Mouse (Mus musculus) lung, adult 2 months (tissue): Measurements from ENCODE around the gene Kcnh4.

ENCODE experiments used
- CTCF ChIP-seq: fragments of 200-500 bp; IDR thresholded peaks from 2 replicates; pipeline ENCODE4 v1.5.1; 2011; ENCODE audit warnings: mild to moderate bottlenecking, low read length, control low read depth; ENCODE audit not compliant: insufficient read depth
- POLR2A ChIP-seq: fragments of 200-500 bp; IDR thresholded peaks from 2 replicates; pipeline ENCODE4 v1.6.1; 2011; ENCODE audit warnings: low read depth, mild to moderate bottlenecking, control low read depth, low read length, borderline replicate concordance; ENCODE audit errors: extremely low read depth

DNA sequence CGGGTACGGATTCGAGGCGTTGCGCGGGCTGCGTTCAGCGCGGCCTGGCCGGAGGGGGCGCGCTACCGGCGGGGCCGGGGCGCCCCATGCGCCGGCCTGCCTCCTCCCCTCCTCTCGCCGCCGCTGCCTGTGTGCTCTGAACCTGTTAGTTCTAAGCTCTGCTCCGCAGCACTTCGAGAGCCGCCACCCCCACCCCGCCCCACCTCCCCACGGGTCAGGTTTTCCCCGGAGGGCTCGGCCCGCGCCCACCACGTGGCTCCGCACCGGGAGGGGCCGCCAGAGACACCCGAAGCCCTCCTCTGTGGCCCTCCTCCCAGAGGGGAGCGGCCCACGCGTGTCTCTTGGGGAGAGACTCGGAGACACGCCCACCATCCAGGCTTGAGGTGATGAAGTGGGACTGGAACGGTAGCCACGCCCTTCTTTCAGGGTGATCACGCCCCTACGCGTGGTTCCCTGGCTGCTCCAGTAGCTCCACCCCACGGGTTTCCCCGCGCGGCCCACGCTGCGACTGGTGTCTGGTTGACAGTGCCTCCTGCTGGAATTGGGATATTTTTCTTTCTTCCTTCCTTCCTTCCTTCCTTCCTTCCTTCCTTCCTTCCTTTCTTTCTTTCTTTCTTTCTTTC lies at the start of gene Kcnh4:
- TF ChIP-seq CTCF: no peak
- TF ChIP-seq POLR2A: no peak
